Comparison of ENCODE assay signal across 1 mouse cellular context in genomic region chr4:155704721-155705591, GRCm38 (mm10).
TF ChIP-seq lines count a peak whose summit lies in the region.

Gene Ssu72 (plus strand): TSS chr4:155704800.

TF ChIP-seq in CH12.LX, 34 proteins besides CTCF, POLR2A, EP300 and RAD21 (continued from another document):
- TF ChIP-seq PAX5 (IDR thresholded peaks at IDR 0.05; ENCODE audit: low read length), result no peak
- TF ChIP-seq GABPA (IDR thresholded peaks at IDR 0.05; ENCODE audit: insufficient replicate concordance, low read depth, low read length), result peak; percentile 73
- TF ChIP-seq JUND (conservative IDR thresholded peaks at IDR 0.05; ENCODE audit: low read depth, low read length), result no peak
- TF ChIP-seq CHD2 (IDR thresholded peaks at IDR 0.05; ENCODE audit: low read length), result 0 out of 2 replicates have a peak, but pooled peaks have one; percentile 19
- peak; percentile 93 for TF ChIP-seq NRF1 (IDR thresholded peaks at IDR 0.05; ENCODE audit: low read depth, low read length)
- no peak for TF ChIP-seq USF2 (conservative IDR thresholded peaks at IDR 0.05; ENCODE audit: low read depth, low read length)
- TF ChIP-seq SIN3A (IDR thresholded peaks at IDR 0.05; ENCODE audit: low read length), result peak; percentile 87
- peak; percentile 63; the same call in 1 of the 2 replicates for TF ChIP-seq MEF2A (IDR thresholded peaks at IDR 0.05; ENCODE audit: borderline replicate concordance, low read depth, low read length)
- peak; percentile 54 for TF ChIP-seq ETS1 (conservative IDR thresholded peaks at IDR 0.05; ENCODE audit: low read depth, low read length)
- peak; percentile 97 for TF ChIP-seq ELF1 (IDR thresholded peaks at IDR 0.05; ENCODE audit: low read depth, low read length)
- no peak for TF ChIP-seq SMC3 (IDR thresholded peaks at IDR 0.05; ENCODE audit: low read depth, low read length)
- peak; percentile 80; the same call in 1 of the 2 replicates for TF ChIP-seq KAT2A (IDR thresholded peaks at IDR 0.05; ENCODE audit: insufficient replicate concordance, low read length)
- TF ChIP-seq ZNF384 (IDR thresholded peaks at IDR 0.05; ENCODE audit: low read depth, low read length), result no peak
- peak; percentile 21; the same call in 1 of the 2 replicates for TF ChIP-seq IRF4 (IDR thresholded peaks at IDR 0.05; ENCODE audit: low read depth, low read length)
- TF ChIP-seq MXI1 (IDR thresholded peaks at IDR 0.05; ENCODE audit: low read depth, low read length), result no peak
- TF ChIP-seq MAFK (IDR thresholded peaks at IDR 0.05; ENCODE audit: insufficient replicate concordance, low read length), result no peak
